Mouse (Mus musculus) heart, postnatal 36 days (tissue): ENCODE data around the gene Synpo2. TPM values are rescaled to one million over a fixed set of nuclear protein-coding genes. Genes with fewer than 3 reads are reported as not detected.
A peak's percentile ranks its signal among the peaks of the same experiment; 100 is the strongest.
"Not testable (repeated sequence)": the region's sequence is repeated elsewhere in the genome, so short reads cannot be mapped to it uniquely, and the experiment has no call there.

Experiments used
- DNase-seq, 2 experiments: peaks; one replicate each; pipeline ENCODE4 v3.0.0; 2021 to 2022
- intact Hi-C: fragments of 180-260 bp; cut with DNase I; formaldehyde crosslinking; loops from one replicate; pipeline ENCODE4 v1.15.1; 2025
- total RNA-seq, 2 experiments: library from RNA; stranded (reverse); gene quantifications; 2 replicates each; pipeline ENCODE4 v1.2.3; 2021

The Synpo2 gene
- total RNA-seq, 2 experiments from 2014 or later = 78.2 to 80.5 TPM

DNA sequence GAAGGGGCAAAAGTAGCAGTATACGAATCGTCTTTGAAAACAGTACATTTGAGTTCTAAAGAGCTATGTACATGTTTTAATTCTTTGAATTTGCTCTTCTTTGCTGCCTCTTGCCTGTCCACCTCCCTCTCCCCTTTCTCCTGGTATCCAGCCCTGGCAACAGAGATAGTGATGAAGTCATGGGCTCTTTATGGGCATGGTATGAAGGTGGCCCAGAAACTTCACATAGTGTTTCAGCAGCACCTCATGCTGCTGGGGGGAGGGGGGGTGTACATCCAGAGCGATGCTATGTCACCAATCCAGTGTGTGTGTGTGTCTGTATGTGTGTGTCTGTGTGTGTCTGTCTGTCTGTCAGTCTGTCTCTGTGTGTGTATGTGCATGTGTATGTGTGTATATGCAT lies 95.8 kb downstream of the Synpo2 start:
- no peak for DNase-seq
- intact Hi-C loops = no loop called here

GRCm38 (mm10) chr3:123139619-123140018 lies 96.3 kb downstream of the Synpo2 start:
- DNase-seq = no peak
- intact Hi-C loops = no loop called here

- peak; percentile 77 for DNase-seq
- intact Hi-C loops = no loop called here
Observed at GRCm38 (mm10) chr3:123138274-123139003, 97.5 kb downstream of the Synpo2 start.

DNA sequence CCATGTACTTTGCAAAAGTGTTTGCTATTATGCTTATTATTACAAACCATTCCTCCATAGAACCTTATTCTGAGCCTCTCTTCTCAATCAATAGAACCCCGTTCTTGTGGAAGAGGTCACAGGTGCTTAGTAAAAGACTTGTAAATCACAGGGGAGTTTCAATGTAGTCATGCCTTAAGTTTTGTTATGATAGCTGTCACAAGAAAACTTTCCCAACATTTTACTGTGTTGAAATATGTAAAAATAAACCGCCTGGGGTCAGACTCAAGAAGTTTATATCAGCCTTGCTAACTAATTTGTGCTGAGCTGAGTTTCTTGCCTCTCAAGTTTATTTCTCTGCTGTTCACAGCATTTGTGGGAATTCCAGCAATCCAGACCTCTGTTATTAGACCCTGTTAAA lies 103.8 kb downstream of the Synpo2 start:
- DNase-seq = no peak
- intact Hi-C loops = no loop called here

DNA sequence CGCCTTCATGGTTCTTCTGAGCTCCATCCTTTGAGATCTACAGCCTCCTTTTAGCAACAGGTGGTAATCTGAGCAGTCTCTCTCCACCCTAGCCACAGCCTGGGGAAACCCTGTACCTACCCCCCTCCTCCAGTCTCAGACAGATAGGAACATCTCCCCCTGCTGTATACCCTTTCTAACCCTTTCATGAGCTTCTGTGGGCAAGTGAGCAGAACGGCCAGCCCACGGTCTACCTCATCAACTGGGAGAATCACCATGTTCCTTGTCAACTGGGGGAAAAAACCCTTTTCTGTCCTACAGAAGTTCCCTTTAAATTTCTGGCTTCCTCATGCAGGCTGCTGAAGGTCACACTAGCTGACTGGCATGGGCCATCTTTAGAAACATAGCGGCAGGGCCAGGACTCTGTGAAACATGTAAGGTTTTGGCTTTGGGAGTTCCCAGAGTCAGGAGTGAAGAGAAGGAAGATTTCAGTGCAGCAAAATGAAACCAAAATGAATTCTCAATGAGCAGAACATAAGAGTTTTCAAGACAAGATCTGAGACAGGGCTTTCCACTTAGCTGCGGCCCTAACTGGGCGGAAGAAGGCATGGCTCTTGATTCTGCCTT lies 104.7 kb downstream of the Synpo2 start:
- intact Hi-C loops = no loop called here

DNA sequence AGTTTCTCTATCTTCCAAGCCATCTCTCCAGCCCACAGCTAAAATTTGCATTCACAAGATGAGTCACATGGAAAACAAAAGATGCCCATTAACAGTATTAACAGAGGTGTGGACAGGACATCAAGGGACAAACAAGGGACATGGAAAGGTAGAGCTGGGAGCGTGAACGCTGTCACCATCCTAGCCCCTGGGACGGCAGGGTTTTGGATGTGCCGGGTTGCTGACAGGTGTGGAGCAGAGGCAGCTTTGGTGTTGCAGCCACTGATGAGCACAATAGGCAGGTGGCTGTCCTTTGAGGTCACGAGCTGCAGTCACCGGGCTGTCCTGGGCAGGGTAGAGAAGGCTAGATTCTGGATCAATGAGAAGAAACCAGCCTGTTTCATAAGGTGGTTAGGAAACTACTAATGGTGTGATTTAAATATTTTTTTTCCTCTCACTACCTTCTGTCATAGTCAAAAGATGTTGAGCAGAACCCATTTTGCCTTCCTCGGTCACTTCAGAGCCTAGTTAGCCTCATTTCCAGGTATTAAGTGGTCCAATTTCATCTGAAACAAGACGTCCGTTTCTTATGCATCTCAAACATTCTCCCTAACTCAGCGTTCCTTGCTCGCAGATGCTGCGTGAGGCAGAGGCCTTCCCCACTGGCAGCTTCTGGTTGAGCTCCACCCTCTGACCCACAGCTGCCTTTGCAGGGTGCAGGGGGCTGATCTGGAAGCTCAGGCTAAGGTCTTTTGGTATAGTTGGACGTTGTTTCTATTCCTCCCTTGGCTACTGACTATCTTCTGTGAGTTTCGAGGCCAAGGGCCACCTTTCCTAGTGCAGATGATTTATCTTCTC lies 105.4 kb downstream of the Synpo2 start:
- intact Hi-C loops = no loop called here
- DNase-seq = no peak

More for the DNA sequence above, 104.7 kb downstream of the Synpo2 start:
- no peak for DNase-seq

DNA sequence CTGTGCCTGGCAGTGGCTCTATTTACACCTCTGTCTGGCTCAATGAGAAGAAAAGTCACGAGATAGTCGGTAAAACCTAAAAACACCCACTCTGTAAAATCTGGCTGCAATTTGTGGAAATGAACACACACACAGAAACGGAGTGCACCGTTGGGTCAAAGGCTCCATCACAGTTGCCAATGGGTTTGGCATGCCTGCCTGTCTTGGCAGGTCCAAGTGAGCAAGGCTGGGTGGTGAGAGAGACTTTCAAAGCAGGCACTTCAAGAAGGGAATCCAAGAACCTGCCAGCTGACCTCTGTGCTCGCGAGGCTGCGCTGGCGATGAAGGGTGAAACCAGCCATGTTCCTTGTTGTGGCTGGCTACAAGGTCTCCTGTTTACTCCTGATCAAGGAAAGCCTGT lies 107.2 kb downstream of the Synpo2 start:
- intact Hi-C loops = no loop called here
- peak; percentile 65 to 68 for DNase-seq

- no peak for DNase-seq
- intact Hi-C loops = no loop called here
Observed at GRCm38 (mm10) chr3:123128091-123128490, 107.9 kb downstream of the Synpo2 start.

GRCm38 (mm10) chr3:123126741-123127140 lies 109.2 kb downstream of the Synpo2 start:
- DNase-seq, intact Hi-C loops: not testable (repeated sequence)

- DNase-seq = no peak
- intact Hi-C loops = no loop called here
Observed at GRCm38 (mm10) chr3:123123817-123124216, 112.1 kb downstream of the Synpo2 start.

DNA sequence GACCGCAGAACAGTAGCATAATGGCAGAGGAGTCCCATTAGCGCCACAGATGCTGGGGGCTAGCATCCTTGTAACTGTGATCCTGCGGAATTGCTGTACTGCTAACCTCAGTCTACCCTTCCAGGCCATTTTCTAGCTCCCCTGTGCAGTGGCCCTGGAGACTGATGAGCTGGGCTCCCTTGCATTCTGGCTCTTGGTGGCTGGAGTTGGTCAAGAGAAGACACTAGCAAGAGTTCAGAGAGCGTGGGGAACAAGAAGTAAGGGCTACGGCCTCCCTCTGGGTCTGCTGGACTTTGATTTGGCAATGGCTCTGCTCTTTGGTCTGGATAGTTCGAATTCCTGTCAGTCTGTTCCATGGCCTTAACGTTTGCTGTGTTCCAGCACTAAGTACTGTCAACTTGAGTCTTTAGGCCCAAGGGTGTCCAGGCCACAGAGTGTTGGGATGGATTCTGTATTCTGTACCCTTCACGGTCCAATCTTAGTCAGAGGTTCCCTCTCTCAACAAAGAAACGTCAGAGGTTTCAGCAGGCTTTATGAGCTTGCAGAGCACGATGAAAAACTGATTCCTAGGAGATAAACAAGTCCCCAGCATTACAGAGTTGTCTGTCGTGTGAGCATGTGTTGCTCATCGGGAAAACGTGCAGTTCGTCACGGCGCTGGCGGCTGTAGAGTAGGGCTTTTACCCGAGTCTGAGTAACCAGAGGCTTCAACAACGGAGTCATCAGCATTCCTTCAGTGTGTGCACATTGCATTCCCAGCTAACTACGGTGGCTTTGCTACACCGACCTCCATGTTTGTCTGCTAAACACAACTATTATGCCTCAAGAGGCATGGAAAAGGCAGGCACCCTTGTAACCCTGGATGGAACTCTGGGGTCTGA lies 113.6 kb downstream of the Synpo2 start:
- intact Hi-C loops = no loop called here
- no peak for DNase-seq

DNA sequence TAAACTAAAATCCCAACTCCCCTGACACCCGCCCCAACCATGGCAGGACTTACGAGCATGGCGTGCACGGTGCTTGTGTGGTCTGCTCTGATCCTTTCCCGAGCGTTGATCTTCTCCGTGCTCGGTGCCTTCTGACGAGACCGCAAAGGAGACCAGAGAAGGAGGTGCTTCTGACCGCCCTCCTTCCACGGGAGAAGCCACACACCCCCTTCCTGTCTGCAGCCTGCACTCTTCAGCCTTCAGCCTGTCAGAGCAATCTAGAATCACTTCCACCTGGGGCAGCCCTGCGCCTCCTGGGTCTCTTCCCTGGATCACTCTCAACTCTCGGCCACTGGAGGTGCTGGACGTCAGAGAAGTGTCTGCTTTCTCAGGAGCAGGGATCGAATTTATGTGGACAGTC lies 119.0 kb downstream of the Synpo2 start:
- no peak for DNase-seq
- intact Hi-C loops = loop anchor here (2.0 kb wide), 1 partner anchor 42 kb away; no protein-coding TSS in a partner anchor

- intact Hi-C loops = loop anchor here (2.0 kb wide), 1 partner anchor 43 kb away; no protein-coding TSS in a partner anchor
Observed at GRCm38 (mm10) chr3:123115770-123116527, 120.0 kb downstream of the Synpo2 start.

GRCm38 (mm10) chr3:123114001-123114635 lies 121.8 kb downstream of the Synpo2 start:
- no peak for DNase-seq
- intact Hi-C loops = no loop called here

More at GRCm38 (mm10) chr3:123115770-123116527, 120.0 kb downstream of the Synpo2 start:
- no peak for DNase-seq

GRCm38 (mm10) chr3:123112781-123113180 lies 123.2 kb downstream of the Synpo2 start:
- intact Hi-C loops = no loop called here

GRCm38 (mm10) chr3:123111071-123111711 lies 124.8 kb downstream of the Synpo2 start:
- intact Hi-C loops = no loop called here
- no peak for DNase-seq

More at GRCm38 (mm10) chr3:123112781-123113180, 123.2 kb downstream of the Synpo2 start:
- DNase-seq = no peak

DNA sequence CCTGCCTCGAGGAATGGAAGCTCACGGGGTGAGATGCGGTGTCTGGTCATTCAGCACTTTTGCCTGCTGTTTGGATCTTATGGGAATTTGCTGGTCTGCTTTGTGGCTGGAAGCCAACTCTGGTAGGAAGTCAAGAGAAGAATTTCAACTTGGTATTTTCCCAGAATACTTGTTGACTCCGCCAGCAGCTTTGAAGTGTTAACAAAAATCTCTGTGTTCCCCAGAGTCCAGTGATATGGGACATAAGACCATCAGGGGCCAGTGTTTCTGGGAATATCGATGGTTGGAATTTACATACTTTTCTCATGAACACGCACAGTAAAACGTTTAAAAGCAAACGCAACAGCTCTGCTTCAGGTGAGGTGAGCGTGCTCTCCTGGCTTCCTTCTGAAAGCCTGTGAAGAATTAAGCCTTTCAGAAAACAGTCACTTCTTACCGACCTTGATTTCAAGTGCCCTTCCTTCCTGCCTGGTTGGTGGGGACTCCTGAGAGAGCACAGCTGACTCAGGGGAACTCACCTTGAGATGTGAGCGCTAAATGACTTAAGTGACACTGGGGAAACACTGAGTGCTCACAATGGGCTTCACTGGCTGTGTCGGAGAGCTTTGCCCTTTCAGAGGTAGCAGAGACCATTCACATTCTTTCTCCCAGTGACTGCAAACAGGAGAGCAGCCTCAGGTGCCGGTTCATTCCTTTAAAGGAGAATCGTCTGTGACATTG lies 128.0 kb downstream of the Synpo2 start:
- DNase-seq = no peak

DNA sequence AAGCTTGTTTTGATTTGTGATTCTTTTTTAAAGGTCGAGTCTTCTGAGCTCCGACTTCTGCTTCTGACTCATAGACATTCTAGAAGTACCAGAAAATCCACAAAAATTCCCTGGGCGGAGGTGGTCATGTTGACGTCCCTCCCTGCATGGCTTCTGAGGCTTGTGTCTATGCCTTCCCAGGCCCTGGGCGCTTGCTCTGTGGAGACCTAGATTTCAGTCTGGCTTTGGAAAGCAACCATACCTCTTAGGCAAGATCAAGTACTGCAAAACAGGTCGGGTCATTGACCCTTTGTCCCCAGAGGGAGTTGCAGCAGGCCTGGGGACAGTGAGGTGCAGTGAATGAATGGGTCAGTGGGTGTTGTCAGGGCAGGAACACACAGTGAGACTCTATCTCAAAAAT lies 131.6 kb downstream of the Synpo2 start:
- intact Hi-C loops = no loop called here
- no peak for DNase-seq

More for the DNA sequence above, 128.0 kb downstream of the Synpo2 start:
- intact Hi-C loops = loop anchor here (5.0 kb wide), 1 partner anchor 214 kb away; no protein-coding TSS in a partner anchor
